Mouse (Mus musculus): ENCODE results near the gene Thbs1.

DNA sequence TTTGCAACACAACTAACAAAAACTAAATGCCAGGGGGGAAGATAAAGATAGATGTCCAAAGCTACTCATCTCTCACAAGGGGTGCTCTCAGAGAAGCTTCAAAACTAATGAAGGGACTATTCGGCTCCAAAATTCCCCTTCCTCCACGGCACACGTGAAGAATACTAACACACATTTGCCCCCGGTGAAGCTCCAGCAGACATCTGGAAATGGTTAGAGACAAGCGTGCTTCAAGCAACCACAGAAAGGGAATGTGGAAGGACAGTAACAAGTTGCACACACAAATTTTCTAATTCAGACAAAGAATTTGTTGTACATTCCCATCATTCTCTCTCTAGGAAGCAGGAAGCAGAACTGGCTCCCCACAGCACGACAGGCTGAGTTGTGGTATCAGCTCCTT lies 47.5 kb downstream of the Thbs1 start:
- TF ChIP-seq POLR2A (IDR thresholded peaks at IDR 0.05; ENCODE audit: low read depth, low read length) (no peak), CTCF (IDR thresholded peaks at IDR 0.05; ENCODE audit: extremely low read depth, insufficient read length, insufficient replicate concordance, low read depth, low read length) (no peak)
